Mouse (Mus musculus) cerebellum, adult 2 months (tissue): ENCODE data around the gene Mthfd1.

Source experiments
- CTCF ChIP-seq: fragments of 200-500 bp; IDR thresholded peaks from 2 replicates; pipeline ENCODE4 v1.5.1; 2011; ENCODE audit warnings: low read depth, mild to moderate bottlenecking, control low read depth, low read length, moderate library complexity, borderline replicate concordance; ENCODE audit not compliant: insufficient read depth
- POLR2A ChIP-seq: fragments of 200-500 bp; IDR thresholded peaks from 2 replicates; pipeline ENCODE4 v1.6.1; 2011; ENCODE audit warnings: low read length, control low read depth, borderline replicate concordance; ENCODE audit not compliant: insufficient read depth

DNA sequence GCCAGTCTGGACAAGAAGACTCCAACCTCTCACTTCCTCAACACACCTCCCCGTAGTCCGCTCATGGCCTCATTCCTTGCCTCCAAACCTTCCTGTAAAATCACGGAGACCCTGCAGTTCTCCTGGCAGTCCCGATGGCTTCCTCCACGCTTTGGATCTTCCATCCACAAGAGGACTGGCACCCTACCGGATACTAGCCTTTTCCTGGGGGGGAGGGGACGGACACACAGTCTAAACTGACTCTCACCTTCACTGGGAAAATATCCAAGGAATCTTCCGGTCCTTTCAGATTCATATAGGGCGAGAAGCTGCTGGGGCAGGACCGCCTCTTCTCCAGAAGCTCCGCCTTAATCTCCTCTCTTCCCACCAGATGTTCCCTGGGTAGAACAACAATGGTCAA, 38.4 kb upstream of the Mthfd1 start:
- TF ChIP-seq CTCF (no peak), POLR2A (no peak)
